Mouse (Mus musculus) liver, embryonic 15.5 days (tissue): ENCODE results near the gene Bag5. TPM values are rescaled to one million over a fixed set of nuclear protein-coding genes. Genes with fewer than 3 reads are reported as not detected.
A peak's percentile ranks its signal among the peaks of the same experiment; 100 is the strongest.
"Not testable (repeated sequence)": the region's sequence is repeated elsewhere in the genome, so short reads cannot be mapped to it uniquely, and the experiment has no call there.

ENCODE experiments used
- ATAC-seq: fragments of 200-750 bp; cut with Nextera tagmentation; 2 replicates; pipeline ENCODE4 v1.8.0; 2017; ENCODE audit warnings: moderate number of reproducible peaks, mild to moderate bottlenecking, moderate library complexity; ENCODE audit not compliant: insufficient read depth
- H3K27ac ChIP-seq: fragments of 300-500 bp; sonication (generic); replicated peaks from 2 replicates; pipeline ENCODE4 v1.5.1; 2015; ENCODE audit warnings: mild to moderate bottlenecking, inconsistent platforms
- H3K27me3 ChIP-seq: fragments of 300-500 bp; sonication (generic); 2 replicates; pipeline ENCODE4 v1.6.1; 2015; ENCODE audit warnings: mild to moderate bottlenecking, inconsistent platforms
- H3K36me3 ChIP-seq: fragments of 300-500 bp; sonication (generic); replicated peaks from 2 replicates; pipeline ENCODE4 v1.6.1; 2015; ENCODE audit warnings: moderate library complexity, mild to moderate bottlenecking, inconsistent platforms
- H3K4me1 ChIP-seq: fragments of 300-500 bp; sonication (generic); replicated peaks from 2 replicates; pipeline ENCODE4 v1.6.1; 2015; ENCODE audit warnings: inconsistent platforms
- H3K4me2 ChIP-seq: fragments of 300-500 bp; sonication (generic); 2 replicates; pipeline ENCODE4 v1.6.1; 2015; ENCODE audit warnings: moderate library complexity, mild to moderate bottlenecking, inconsistent platforms
- H3K4me3 ChIP-seq: fragments of 300-500 bp; sonication (generic); replicated peaks from 2 replicates; pipeline ENCODE4 v1.5.1; 2015; ENCODE audit warnings: mild to moderate bottlenecking, inconsistent platforms
- H3K9ac ChIP-seq: fragments of 300-500 bp; sonication (generic); 2 replicates; pipeline ENCODE4 v1.6.1; 2015; ENCODE audit warnings: moderate library complexity, mild to moderate bottlenecking, inconsistent platforms
- H3K9me3 ChIP-seq: fragments of 300-500 bp; sonication (generic); replicated peaks from 2 replicates; pipeline ENCODE4 v1.6.1; 2016; ENCODE audit warnings: inconsistent platforms
- WGBS: fragments of 180-500 bp; shearing (Covaris S2); methylation state at CpG from one replicate; pipeline ENCODE4 v1.1.7; 2015; ENCODE audit warnings: mixed read lengths; ENCODE audit not compliant: insufficient replicate concordance; 5-methylcytosine and 5-hydroxymethylcytosine counted together
- polyA plus RNA-seq: library from polyadenylated mRNA; unstranded; fragments of >200 nt; fragmentation: Nextera tagmentation; extraction: Ambion mirVana; gene quantifications from 2 replicates; pipeline ENCODE4 v1.2.1, GENCODE M21; 2015

Gene Bag5
- polyA plus RNA-seq, 1 experiment from 2014 or later = 15.9 TPM

- Histone ChIP-seq H3K4me2 (no peak overlapping the region), H3K9me3 (no peaks in the 10 kb centered on the region), H3K36me3 (peaks cover 7% of the 10 kb centered on the region), H3K9ac (no peak overlapping the region), H3K4me3 (no peak overlapping the region), H3K27me3 (no peaks in the 10 kb centered on the region), H3K27ac (no peak overlapping the region), H3K4me1 (peaks cover 16% of the 10 kb centered on the region)
- 61% methylated on average over 5 of the region's 5 CpGs for WGBS
- no peak for ATAC-seq
Measured at GRCm38 (mm10) chr12:111732921-111733320, 19.9 kb upstream of the Bag5 start.

GRCm38 (mm10) chr12:111731822-111732807 lies 19.1 kb upstream of the Bag5 start:
- 27% methylated on average over 30 of the region's 30 CpGs for WGBS
- H3K27ac ChIP-seq = no peak overlapping the region
- H3K9ac ChIP-seq = no peak overlapping the region
- H3K4me1 ChIP-seq = peaks cover 16% of the 10 kb centered on the region
- H3K4me2 ChIP-seq = peak overlapping the region; percentile 42; the same call in 1 of the 2 replicates
- H3K36me3 ChIP-seq = peaks cover 7% of the 10 kb centered on the region
- no peaks in the 10 kb centered on the region for H3K27me3 ChIP-seq
- no peak overlapping the region for H3K4me3 ChIP-seq
- peak; percentile 81 for ATAC-seq
- H3K9me3 ChIP-seq = no peaks in the 10 kb centered on the region

GRCm38 (mm10) chr12:111727956-111728355 lies 14.9 kb upstream of the Bag5 start:
- no peak for ATAC-seq
- WGBS = 79% methylated on average over 1 of the region's 1 CpGs
- Histone ChIP-seq H3K27me3 (no peaks in the 10 kb centered on the region), H3K36me3 (peaks cover 23% of the 10 kb centered on the region), H3K4me2 (no peak overlapping the region), H3K9ac (no peak overlapping the region), H3K4me1 (peaks cover 15% of the 10 kb centered on the region), H3K4me3 (no peak overlapping the region), H3K9me3 (no peaks in the 10 kb centered on the region), H3K27ac (no peak overlapping the region)

- H3K4me3 ChIP-seq = no peak overlapping the region
- H3K27ac ChIP-seq = no peak overlapping the region
- peaks cover 16% of the 10 kb centered on the region for H3K36me3 ChIP-seq
- WGBS = 35% methylated on average over 4 of the region's 4 CpGs
- H3K4me2 ChIP-seq = no peak overlapping the region
- no peak for ATAC-seq
- no peaks in the 10 kb centered on the region for H3K27me3 ChIP-seq
- H3K4me1 ChIP-seq = no peaks in the 10 kb centered on the region
- no peaks in the 10 kb centered on the region for H3K9me3 ChIP-seq
- no peak overlapping the region for H3K9ac ChIP-seq
Measured at GRCm38 (mm10) chr12:111726122-111726463, 13.0 kb upstream of the Bag5 start.

GRCm38 (mm10) chr12:111725338-111726121 lies 12.5 kb upstream of the Bag5 start:
- Histone ChIP-seq H3K27ac (no peak overlapping the region), H3K9me3 (no peaks in the 10 kb centered on the region), H3K27me3 (no peaks in the 10 kb centered on the region), H3K9ac (no peak overlapping the region), H3K36me3 (peaks cover 16% of the 10 kb centered on the region), H3K4me3 (no peak overlapping the region), H3K4me1 (no peaks in the 10 kb centered on the region), H3K4me2 (no peak overlapping the region)
- 69% methylated on average over 12 of the region's 12 CpGs for WGBS
- ATAC-seq = no peak

- Histone ChIP-seq H3K4me1 (no peaks in the 10 kb centered on the region), H3K9ac (no peak overlapping the region), H3K9me3 (no peaks in the 10 kb centered on the region), H3K27me3 (no peaks in the 10 kb centered on the region), H3K36me3 (peaks cover 16% of the 10 kb centered on the region), H3K4me2 (no peak overlapping the region), H3K4me3 (no peak overlapping the region), H3K27ac (no peak overlapping the region)
- no peak for ATAC-seq
- 69% methylated on average over 6 of the region's 6 CpGs for WGBS
Measured at GRCm38 (mm10) chr12:111724638-111725337, 11.7 kb upstream of the Bag5 start.

GRCm38 (mm10) chr12:111722654-111723053 lies 9.6 kb upstream of the Bag5 start:
- Histone ChIP-seq H3K27ac (no peak overlapping the region), H3K9ac (no peak overlapping the region), H3K36me3 (peaks cover 16% of the 10 kb centered on the region), H3K9me3 (no peaks in the 10 kb centered on the region), H3K4me2 (no peak overlapping the region), H3K4me3 (no peak overlapping the region), H3K27me3 (no peaks in the 10 kb centered on the region), H3K4me1 (no peaks in the 10 kb centered on the region)
- WGBS = 64% methylated on average over 9 of the region's 9 CpGs
- no peak for ATAC-seq

GRCm38 (mm10) chr12:111720222-111720621 lies 7.2 kb upstream of the Bag5 start:
- Histone ChIP-seq H3K9ac (no peak overlapping the region), H3K9me3 (no peaks in the 10 kb centered on the region), H3K27ac (no peak overlapping the region), H3K4me3 (no peak overlapping the region), H3K27me3 (no peaks in the 10 kb centered on the region), H3K4me2 (no peak overlapping the region), H3K4me1 (peaks cover 3% of the 10 kb centered on the region; the same call in 1 of the 2 replicates), H3K36me3 (peaks cover 16% of the 10 kb centered on the region)
- ATAC-seq = no peak
- WGBS = 75% methylated on average over 4 of the region's 4 CpGs

- Histone ChIP-seq H3K27ac (no peak overlapping the region), H3K9me3 (no peaks in the 10 kb centered on the region), H3K27me3 (no peaks in the 10 kb centered on the region), H3K36me3 (peaks cover 2% of the 10 kb centered on the region), H3K4me3 (no peak overlapping the region), H3K9ac (no peak overlapping the region), H3K4me2 (no peak overlapping the region), H3K4me1 (peaks cover 16% of the 10 kb centered on the region)
- WGBS = 69% methylated on average over 8 of the region's 8 CpGs
- ATAC-seq = no peak
Measured at GRCm38 (mm10) chr12:111718656-111719055, 5.6 kb upstream of the Bag5 start.

- Histone ChIP-seq H3K27ac (no peak overlapping the region), H3K36me3 (no peaks in the 10 kb centered on the region), H3K4me2 (no peak overlapping the region), H3K4me3 (no peak overlapping the region), H3K27me3 (no peaks in the 10 kb centered on the region), H3K4me1 (peaks cover 29% of the 10 kb centered on the region), H3K9me3 (no peaks in the 10 kb centered on the region), H3K9ac (no peak overlapping the region)
- 89% methylated on average over 7 of the region's 7 CpGs for WGBS
- no peak for ATAC-seq
Measured at GRCm38 (mm10) chr12:111716505-111716904, 3.4 kb upstream of the Bag5 start.

- 60% methylated on average over 6 of the region's 6 CpGs for WGBS
- H3K27ac ChIP-seq, H3K9me3 ChIP-seq, ATAC-seq, H3K27me3 ChIP-seq, H3K9ac ChIP-seq: not testable (repeated sequence)
- H3K4me2 ChIP-seq = peak overlapping the region; percentile 96
- peak overlapping the region; percentile 94 for H3K4me3 ChIP-seq
- H3K36me3 ChIP-seq = peaks cover 25% of the 10 kb centered on the region
- H3K4me1 ChIP-seq = peaks cover 34% of the 10 kb centered on the region
Measured at GRCm38 (mm10) chr12:111713880-111714279, 823 bp upstream of the Bag5 start.
